Mouse (Mus musculus): ENCODE results near the gene Tmprss11a.

Gene Tmprss11a

DNA sequence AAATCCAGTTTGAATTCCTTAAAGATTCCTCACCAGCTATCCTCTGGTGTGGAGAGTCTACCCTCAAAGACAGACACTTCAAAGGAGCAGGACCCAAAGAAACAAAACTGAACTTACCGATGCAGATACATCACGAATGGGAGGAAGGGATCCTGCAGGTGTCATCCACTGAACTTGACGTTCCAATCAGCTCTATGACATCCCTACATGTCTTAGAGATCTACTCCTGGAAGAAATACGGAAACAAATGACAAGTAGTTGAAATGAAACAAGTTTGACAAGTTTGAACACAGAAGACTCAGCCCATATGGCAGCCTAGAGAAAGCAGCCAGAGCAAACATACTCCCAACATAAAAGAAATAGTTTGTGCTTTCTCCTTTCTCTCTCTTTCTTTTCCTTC, at the start of gene Tmprss11a:
TSS of gene Tmprss11a (minus strand) at position 101 of the 400 bp plus-strand sequence.
- DNase-seq (ENCODE audit: low read depth, low spot score): no peak

- DNase-seq (ENCODE audit: low read depth, low spot score): no peak
Observed at GRCm38 (mm10) chr5:86518500-86518899, 49.7 kb upstream of the Tmprss11a start, which contains the start of gene Tmprss11g. Gene Tmprss11g, minus strand, starts transcription at chr5:86518600.

DNA sequence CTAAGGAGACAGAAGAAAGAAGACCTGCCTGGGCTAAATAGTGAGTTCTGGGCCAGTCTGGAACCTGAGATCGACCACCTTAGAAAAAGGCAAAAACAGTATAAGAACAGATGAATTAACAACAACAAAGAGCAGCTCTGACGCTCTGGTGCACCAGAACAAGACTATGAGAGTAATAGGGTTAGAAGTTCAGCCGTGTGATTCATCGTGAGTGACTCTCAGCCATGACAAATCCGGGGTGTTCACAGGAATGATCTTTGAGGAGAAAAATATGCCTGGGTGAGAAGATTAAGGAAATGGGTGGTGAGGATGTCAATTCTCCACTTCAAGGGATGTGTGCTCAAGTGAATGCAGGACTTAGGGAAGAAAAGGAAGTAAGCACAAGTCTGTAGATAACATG, 42.7 kb upstream of the Tmprss11a start:
- no peak for DNase-seq (ENCODE audit: low read depth, low spot score)

DNA sequence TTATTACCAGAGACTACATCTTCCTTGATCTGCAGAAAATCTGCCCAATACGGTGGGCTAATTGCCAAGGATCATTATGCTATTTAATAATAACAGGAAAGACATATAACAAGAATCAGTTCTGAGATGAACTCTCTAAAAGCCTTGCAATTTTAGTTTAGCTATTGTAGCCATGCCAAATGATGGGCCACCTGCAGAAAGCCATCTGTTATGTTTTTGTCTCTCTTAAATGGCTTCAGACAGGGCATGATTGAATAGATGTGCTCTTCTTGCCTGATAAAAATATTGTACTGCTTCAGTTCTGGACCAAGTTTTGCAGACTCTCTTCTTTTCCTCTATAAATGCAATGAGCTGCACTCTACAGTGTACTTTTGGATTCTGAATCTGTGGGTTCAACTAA, 24.7 kb upstream of the Tmprss11a start:
- no peak for DNase-seq (ENCODE audit: low read depth, low spot score)

DNA sequence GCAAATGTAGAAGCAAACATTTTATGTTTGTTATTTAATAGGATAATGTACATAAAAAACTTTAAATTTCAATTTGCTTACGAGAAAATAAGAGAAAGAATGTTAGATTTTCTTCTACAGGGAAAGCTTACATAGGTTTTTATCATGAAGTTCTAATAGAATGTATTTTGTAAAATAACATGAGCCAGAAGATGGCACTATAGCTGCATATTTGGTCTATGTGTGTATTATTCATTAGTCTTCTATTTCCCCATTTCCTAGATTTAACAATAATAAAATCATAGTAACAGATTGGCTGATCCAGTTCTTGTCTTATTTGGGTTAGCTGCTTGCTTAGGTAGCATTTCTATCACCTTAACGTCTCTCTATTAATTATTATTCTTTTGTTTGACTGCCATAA, 13.8 kb upstream of the Tmprss11a start:
- no peak for DNase-seq (ENCODE audit: low read depth, low spot score)

- DNase-seq (ENCODE audit: low read depth, low spot score): no peak
Observed at GRCm38 (mm10) chr5:86482031-86482430, 13.2 kb upstream of the Tmprss11a start.

DNA sequence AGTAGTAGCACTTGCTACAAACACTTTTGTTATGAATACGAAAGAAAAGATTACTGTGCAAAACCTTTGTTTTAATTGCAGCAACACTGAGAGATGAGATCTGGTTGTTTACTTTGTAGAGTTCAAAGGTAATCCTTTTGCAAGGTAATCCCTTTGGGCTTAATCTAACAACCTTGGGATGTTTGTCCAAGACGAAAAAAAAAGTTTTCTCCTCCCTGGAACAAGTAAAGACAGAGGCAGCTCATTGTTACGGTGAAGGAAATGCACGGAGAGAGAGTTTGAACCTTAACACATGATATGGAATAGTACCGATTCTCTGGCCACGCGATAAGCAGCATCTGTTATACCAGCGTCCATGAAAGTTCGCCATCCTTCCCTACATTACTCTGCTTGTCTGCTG, 5.1 kb upstream of the Tmprss11a start:
- DNase-seq (ENCODE audit: low read depth, low spot score): no peak

DNA sequence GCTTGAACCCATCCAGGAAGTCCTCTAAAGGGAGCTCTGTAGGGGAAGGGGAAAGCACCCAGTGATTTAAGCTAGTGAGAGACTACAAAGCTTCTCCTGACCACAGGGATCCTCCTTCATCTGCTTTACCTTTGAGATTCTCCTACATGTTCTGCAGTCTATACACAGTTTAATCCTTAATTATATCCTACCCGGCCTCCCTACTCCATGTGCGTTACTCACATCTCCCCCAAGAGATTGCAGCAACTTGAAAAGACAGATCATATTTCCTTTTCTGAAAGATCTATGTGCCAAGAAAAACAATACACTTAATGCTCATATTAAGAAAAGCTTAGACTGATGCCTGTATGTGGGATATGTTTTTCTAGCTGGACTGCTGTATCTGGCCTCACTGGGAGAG, 29.5 kb downstream of the Tmprss11a start:
- DNase-seq (ENCODE audit: low read depth, low spot score): no peak

- DNase-seq (ENCODE audit: low read depth, low spot score): no peak
Observed at GRCm38 (mm10) chr5:86438548-86438947, 30.2 kb downstream of the Tmprss11a start.

GRCm38 (mm10) chr5:86432697-86433096, 36.1 kb downstream of the Tmprss11a start:
- DNase-seq (ENCODE audit: low read depth, low spot score): peak; percentile 14

DNA sequence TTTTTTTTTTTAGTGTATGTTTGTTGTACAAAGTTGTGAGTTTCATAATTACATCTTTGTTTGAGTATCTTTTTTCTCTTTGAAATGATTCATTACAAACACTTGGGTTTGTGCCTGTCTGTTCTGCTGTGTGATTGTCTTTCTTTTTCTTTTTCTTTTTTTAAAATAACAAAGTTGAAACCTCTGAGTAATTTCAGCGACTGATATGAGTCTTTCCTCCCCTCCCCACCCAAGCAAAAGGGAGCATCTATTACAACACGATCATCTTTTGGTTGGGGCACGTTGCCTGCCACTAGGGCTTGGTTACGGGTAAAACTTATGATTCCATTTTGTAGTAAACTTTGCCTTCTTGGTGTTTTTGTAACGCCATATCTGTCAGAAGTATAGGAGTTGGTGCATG, 37.7 kb downstream of the Tmprss11a start:
- no peak for DNase-seq (ENCODE audit: low read depth, low spot score)

GRCm38 (mm10) chr5:86421323-86422028, 47.3 kb downstream of the Tmprss11a start:
- no peak for DNase-seq (ENCODE audit: low read depth, low spot score)

- DNase-seq (ENCODE audit: low read depth, low spot score): no peak
Observed at GRCm38 (mm10) chr5:86419494-86419893, 49.3 kb downstream of the Tmprss11a start.

DNA sequence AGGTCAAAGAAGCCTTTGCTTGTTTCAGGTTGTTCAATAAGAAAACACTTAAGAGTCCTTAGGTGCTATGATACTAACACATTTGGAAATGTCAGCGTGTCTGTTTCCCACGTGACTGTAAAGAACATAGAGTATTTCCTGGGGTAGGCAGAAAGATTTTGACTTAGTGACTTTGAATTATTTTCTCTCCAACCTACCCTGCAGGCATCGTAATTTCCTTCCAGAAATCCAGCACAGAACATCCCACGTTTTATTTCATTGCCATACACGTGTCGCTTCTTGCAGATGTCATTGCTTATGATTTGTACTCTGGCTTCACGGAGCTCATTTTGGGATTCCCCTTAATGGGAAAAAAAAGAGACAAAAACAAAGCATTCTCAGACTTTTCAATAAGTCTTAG, 54.5 kb downstream of the Tmprss11a start:
- DNase-seq (ENCODE audit: low read depth, low spot score): no peak

DNA sequence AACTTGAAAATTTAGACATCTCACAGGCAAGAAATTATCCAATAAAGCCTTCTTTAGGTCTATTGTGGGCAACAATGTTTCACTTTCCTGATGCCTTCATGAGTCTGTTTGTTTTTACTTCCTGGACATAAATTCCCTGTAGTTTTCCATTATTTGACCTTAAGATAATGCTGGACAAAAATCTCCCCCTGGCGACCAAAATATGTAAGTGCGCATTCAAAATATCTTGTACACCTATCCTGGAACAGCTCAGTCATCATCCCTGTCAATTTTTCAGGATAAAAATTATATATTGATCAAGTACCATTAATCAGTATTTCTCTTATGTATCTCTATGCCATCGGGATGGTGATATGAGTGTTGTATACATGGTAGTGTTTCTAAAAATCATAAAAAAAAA, 58.0 kb downstream of the Tmprss11a start:
- no peak for DNase-seq (ENCODE audit: low read depth, low spot score)

- DNase-seq (ENCODE audit: low read depth, low spot score): no peak
Observed at GRCm38 (mm10) chr5:86407941-86408340, 60.8 kb downstream of the Tmprss11a start.

DNA sequence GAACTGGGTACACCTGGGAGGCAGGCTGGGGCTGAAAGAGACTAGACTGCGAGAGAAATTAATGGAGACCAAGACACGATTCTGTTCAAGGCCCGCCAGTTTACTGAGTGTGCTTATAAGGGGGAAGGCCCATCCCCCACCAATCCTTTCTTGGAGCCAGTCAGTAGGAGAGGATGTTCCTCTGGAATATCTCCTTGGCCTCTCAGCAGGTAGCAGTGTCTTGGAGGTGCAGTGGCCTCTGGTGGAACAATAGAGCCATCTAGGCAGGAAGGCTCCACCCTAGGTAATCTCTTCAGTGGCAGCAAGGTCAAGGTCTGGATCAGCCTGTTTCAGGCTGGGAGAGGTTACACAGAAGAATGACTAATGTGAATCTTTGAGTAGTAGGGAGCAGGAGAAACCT, 61.6 kb downstream of the Tmprss11a start:
- DNase-seq (ENCODE audit: low read depth, low spot score): no peak

- no peak for DNase-seq (ENCODE audit: low read depth, low spot score)
Observed at GRCm38 (mm10) chr5:86373320-86373719, 95.5 kb downstream of the Tmprss11a start, which contains the start of gene Tmprss11d. Gene Tmprss11d, minus strand, starts transcription at chr5:86373420.
